Mouse (Mus musculus): ENCODE results near the gene Krba1. TPM values are rescaled to one million over a fixed set of nuclear protein-coding genes. Genes with fewer than 3 reads are reported as not detected.

The Krba1 gene
- polyA plus RNA-seq, 1 experiment from 2014 or later, result 24.8 TPM

- Histone ChIP-seq H3K9me3 (ENCODE audit: control insufficient read depth, low read length) (no peaks in the 10 kb centered on the region), H3K4me3 (replicated peaks; ENCODE audit: low read length) (no peak overlapping the region), H3K27me3 (ENCODE audit: control insufficient read depth, insufficient read depth, low read length) (no peaks in the 10 kb centered on the region), H3K27ac (no peak overlapping the region), H3K4me2 (replicated peaks) (no peak overlapping the region), H3K4me1 (replicated peaks; ENCODE audit: control insufficient read depth, insufficient read depth, low read length) (no peaks in the 10 kb centered on the region; the same call in 1 of the 2 replicates), H3K36me3 (replicated peaks; ENCODE audit: control insufficient read depth, insufficient read depth) (peaks cover 56% of the 10 kb centered on the region), H3K9ac (no peak overlapping the region)
- 98% methylated on average over 5 of the region's 5 CpGs for WGBS
- ATAC-seq (ENCODE audit: low FRiP score) (no peak), DNase-seq (ENCODE audit: low spot score) (no peak)
Measured at GRCm38 (mm10) chr6:48404071-48404470, 8.7 kb downstream of the Krba1 start.

DNA sequence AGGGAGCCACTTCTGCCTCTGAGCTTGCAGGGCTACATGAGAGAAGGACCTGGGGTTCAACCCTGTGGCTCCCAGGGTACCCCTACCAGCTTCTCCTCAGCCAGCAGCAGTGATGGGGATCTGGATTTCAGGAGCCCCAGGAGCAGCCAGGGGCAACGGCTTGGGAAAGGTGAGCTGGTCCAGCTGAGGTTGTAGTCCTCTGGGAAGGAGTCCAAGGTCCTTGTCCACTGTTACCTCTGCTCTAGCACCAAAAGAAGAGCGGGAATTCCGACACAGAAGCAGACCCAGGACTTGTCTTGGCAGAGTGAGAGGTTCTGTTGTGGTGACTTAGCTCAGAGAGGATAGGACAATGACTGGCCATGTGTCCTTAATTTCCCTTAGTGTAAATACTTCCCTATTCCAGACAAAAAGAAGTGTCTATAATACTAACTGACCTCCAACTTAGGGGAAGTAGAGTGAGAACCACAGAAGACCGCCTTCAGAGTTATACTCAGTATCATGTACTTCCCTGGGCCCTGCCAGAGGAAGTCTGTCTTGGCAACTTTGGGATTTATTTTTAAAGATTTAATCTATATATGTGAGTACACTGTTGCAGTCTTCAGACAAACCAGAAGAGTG is 14.4 kb downstream of the Krba1 start:
- DNase-seq (ENCODE audit: low spot score) (no peak), ATAC-seq (ENCODE audit: low FRiP score) (no peak)
- H3K36me3 ChIP-seq (replicated peaks; ENCODE audit: control insufficient read depth, insufficient read depth), result peaks cover 99% of the 10 kb centered on the region
- no peaks in the 10 kb centered on the region for H3K27me3 ChIP-seq (ENCODE audit: control insufficient read depth, insufficient read depth, low read length)
- H3K9ac ChIP-seq, result no peak overlapping the region
- WGBS, result 97% methylated on average over 4 of the region's 4 CpGs
- H3K4me2 ChIP-seq (replicated peaks), result no peak overlapping the region
- no peaks in the 10 kb centered on the region for H3K4me1 ChIP-seq (replicated peaks; ENCODE audit: control insufficient read depth, insufficient read depth, low read length)
- H3K9me3 ChIP-seq (ENCODE audit: control insufficient read depth, low read length), result no peaks in the 10 kb centered on the region
- no peak overlapping the region for H3K4me3 ChIP-seq (replicated peaks; ENCODE audit: low read length)
- no peak overlapping the region for H3K27ac ChIP-seq

- Histone ChIP-seq H3K9me3 (ENCODE audit: control insufficient read depth, low read length) (no peaks in the 10 kb centered on the region), H3K27ac (no peak overlapping the region), H3K4me2 (replicated peaks) (no peak overlapping the region), H3K9ac (no peak overlapping the region), H3K27me3 (ENCODE audit: control insufficient read depth, insufficient read depth, low read length) (no peaks in the 10 kb centered on the region), H3K4me1 (replicated peaks; ENCODE audit: control insufficient read depth, insufficient read depth, low read length) (no peaks in the 10 kb centered on the region), H3K36me3 (replicated peaks; ENCODE audit: control insufficient read depth, insufficient read depth) (peaks cover 99% of the 10 kb centered on the region), H3K4me3 (replicated peaks; ENCODE audit: low read length) (no peak overlapping the region)
- DNase-seq (ENCODE audit: low spot score), result no peak
- WGBS, result 92% methylated on average over 3 of the region's 3 CpGs
- no peak for ATAC-seq (ENCODE audit: low FRiP score)
Measured at GRCm38 (mm10) chr6:48410551-48410950, 15.2 kb downstream of the Krba1 start.

DNA sequence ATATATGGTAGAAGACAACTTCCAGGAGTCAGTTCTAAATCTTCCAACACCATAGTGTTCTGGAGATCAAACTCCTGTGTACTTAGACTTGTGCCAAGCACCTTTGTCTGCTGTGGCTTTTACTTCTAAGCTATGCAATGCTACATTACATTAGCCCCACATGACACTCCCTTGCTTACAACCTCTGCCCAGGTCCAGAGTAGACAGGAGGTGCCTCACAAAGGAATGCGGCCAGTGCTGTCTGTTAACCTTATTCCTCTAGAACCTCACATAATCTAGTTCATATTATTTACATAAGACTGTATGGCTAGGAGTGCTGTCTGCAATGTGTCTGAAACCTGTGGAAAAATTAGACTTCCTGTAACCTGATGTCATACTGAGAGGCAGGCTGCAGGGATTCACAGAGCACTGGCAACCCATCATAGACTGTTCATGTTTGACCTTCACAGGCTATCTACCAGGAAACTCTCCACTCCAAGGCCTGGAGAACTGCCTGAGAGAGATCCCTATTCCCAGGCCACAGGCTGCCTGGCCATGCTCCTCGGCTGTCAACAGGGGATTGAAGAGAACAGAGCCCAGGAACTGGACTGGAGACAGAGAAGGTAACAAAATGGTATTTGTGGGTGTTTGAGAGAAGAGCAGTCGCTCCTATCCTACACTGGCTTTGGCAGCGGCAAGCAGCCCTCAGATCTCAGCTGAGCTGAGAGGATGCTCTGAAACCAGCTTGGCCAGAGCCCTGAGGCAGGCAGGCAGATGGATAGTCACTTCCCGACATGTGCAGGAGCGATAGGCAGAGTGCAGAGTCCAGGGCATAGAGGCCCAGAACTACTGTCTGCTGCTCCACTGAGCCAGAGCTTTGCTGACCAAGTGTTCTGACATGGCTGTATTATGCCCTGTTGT is 16.1 kb downstream of the Krba1 start:
- no peaks in the 10 kb centered on the region for H3K9me3 ChIP-seq (ENCODE audit: control insufficient read depth, low read length)
- 91% methylated on average over 6 of the region's 6 CpGs for WGBS

GRCm38 (mm10) chr6:48412147-48412546 is 16.8 kb downstream of the Krba1 start:
- peaks cover 100% of the 10 kb centered on the region for H3K36me3 ChIP-seq (replicated peaks; ENCODE audit: control insufficient read depth, insufficient read depth)
- H3K27ac ChIP-seq, result no peak overlapping the region
- H3K9ac ChIP-seq, result no peak overlapping the region
- H3K9me3 ChIP-seq (ENCODE audit: control insufficient read depth, low read length), result no peaks in the 10 kb centered on the region
- H3K27me3 ChIP-seq (ENCODE audit: control insufficient read depth, insufficient read depth, low read length), result no peaks in the 10 kb centered on the region
- H3K4me2 ChIP-seq (replicated peaks), result no peak overlapping the region
- H3K4me3 ChIP-seq (replicated peaks; ENCODE audit: low read length), result no peak overlapping the region
- WGBS, result 94% methylated on average over 4 of the region's 4 CpGs
- no peaks in the 10 kb centered on the region for H3K4me1 ChIP-seq (replicated peaks; ENCODE audit: control insufficient read depth, insufficient read depth, low read length)
- DNase-seq (ENCODE audit: low spot score) (no peak), ATAC-seq (ENCODE audit: low FRiP score) (no peak)

More for the DNA sequence above, 16.1 kb downstream of the Krba1 start:
- no peak for DNase-seq (ENCODE audit: low spot score)
- Histone ChIP-seq H3K4me2 (replicated peaks) (no peak overlapping the region), H3K27ac (no peak overlapping the region), H3K9ac (no peak overlapping the region), H3K36me3 (replicated peaks; ENCODE audit: control insufficient read depth, insufficient read depth) (peaks cover 100% of the 10 kb centered on the region), H3K4me1 (replicated peaks; ENCODE audit: control insufficient read depth, insufficient read depth, low read length) (no peaks in the 10 kb centered on the region), H3K27me3 (ENCODE audit: control insufficient read depth, insufficient read depth, low read length) (no peaks in the 10 kb centered on the region), H3K4me3 (replicated peaks; ENCODE audit: low read length) (no peak overlapping the region)
- no peak for ATAC-seq (ENCODE audit: low FRiP score)

DNA sequence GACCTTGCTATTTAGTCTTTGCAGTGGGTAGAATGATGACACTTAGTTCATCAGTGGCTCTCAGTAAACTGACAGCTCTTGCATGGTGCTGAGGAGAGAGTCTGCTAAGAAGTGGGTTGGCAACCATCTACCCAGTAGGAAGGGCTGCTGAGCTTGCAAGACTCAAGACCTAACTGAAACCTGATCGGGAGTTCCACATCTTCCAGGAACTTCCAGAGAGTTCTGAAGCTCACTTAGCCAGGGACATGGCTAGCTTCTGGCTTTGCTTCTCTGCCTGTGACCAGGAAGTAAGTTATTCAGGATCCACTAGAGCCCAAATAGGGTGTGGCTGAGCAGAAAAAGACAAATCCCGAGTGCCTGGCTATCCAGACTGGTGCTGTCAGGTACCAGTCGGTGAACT is 17.3 kb downstream of the Krba1 start:
- no peak for DNase-seq (ENCODE audit: low spot score)
- WGBS, result 82% methylated on average over 3 of the region's 3 CpGs
- Histone ChIP-seq H3K27me3 (ENCODE audit: control insufficient read depth, insufficient read depth, low read length) (no peaks in the 10 kb centered on the region), H3K4me1 (replicated peaks; ENCODE audit: control insufficient read depth, insufficient read depth, low read length) (no peaks in the 10 kb centered on the region), H3K27ac (no peak overlapping the region), H3K4me2 (replicated peaks) (no peak overlapping the region), H3K4me3 (replicated peaks; ENCODE audit: low read length) (no peak overlapping the region), H3K36me3 (replicated peaks; ENCODE audit: control insufficient read depth, insufficient read depth) (peaks cover 100% of the 10 kb centered on the region), H3K9me3 (ENCODE audit: control insufficient read depth, low read length) (no peaks in the 10 kb centered on the region), H3K9ac (no peak overlapping the region)
- ATAC-seq (ENCODE audit: low FRiP score), result no peak

- H3K4me2 ChIP-seq (replicated peaks), result no peak overlapping the region
- H3K27me3 ChIP-seq (ENCODE audit: control insufficient read depth, insufficient read depth, low read length), result no peaks in the 10 kb centered on the region
- H3K4me1 ChIP-seq (replicated peaks; ENCODE audit: control insufficient read depth, insufficient read depth, low read length), result no peaks in the 10 kb centered on the region
- H3K36me3 ChIP-seq (replicated peaks; ENCODE audit: control insufficient read depth, insufficient read depth), result peaks cover 99% of the 10 kb centered on the region
- H3K9ac ChIP-seq, result no peak overlapping the region
- DNase-seq (ENCODE audit: low spot score) (no peak), ATAC-seq (ENCODE audit: low FRiP score) (no peak)
- H3K4me3 ChIP-seq (replicated peaks; ENCODE audit: low read length), result no peak overlapping the region
- no peak overlapping the region for H3K27ac ChIP-seq
- 87% methylated on average over 10 of the region's 10 CpGs for WGBS
- no peaks in the 10 kb centered on the region for H3K9me3 ChIP-seq (ENCODE audit: control insufficient read depth, low read length)
Measured at GRCm38 (mm10) chr6:48413081-48413480, 17.7 kb downstream of the Krba1 start.

GRCm38 (mm10) chr6:48414886-48415285 is 19.5 kb downstream of the Krba1 start:
- no peak overlapping the region for H3K4me2 ChIP-seq (replicated peaks)
- no peaks in the 10 kb centered on the region for H3K27me3 ChIP-seq (ENCODE audit: control insufficient read depth, insufficient read depth, low read length)
- H3K27ac ChIP-seq, result no peak overlapping the region
- ATAC-seq (ENCODE audit: low FRiP score) (no peak), DNase-seq (ENCODE audit: low spot score) (no peak)
- 94% methylated on average over 1 of the region's 1 CpGs for WGBS
- no peaks in the 10 kb centered on the region for H3K4me1 ChIP-seq (replicated peaks; ENCODE audit: control insufficient read depth, insufficient read depth, low read length)
- no peaks in the 10 kb centered on the region for H3K9me3 ChIP-seq (ENCODE audit: control insufficient read depth, low read length)
- no peak overlapping the region for H3K9ac ChIP-seq
- peaks cover 91% of the 10 kb centered on the region for H3K36me3 ChIP-seq (replicated peaks; ENCODE audit: control insufficient read depth, insufficient read depth)
- no peak overlapping the region for H3K4me3 ChIP-seq (replicated peaks; ENCODE audit: low read length)

GRCm38 (mm10) chr6:48415636-48416035 is 20.2 kb downstream of the Krba1 start:
- H3K27ac ChIP-seq, result no peak overlapping the region
- DNase-seq (ENCODE audit: low spot score) (no peak), ATAC-seq (ENCODE audit: low FRiP score) (no peak)
- H3K4me3 ChIP-seq (replicated peaks; ENCODE audit: low read length), result no peak overlapping the region
- no peak overlapping the region for H3K9ac ChIP-seq
- H3K4me1 ChIP-seq (replicated peaks; ENCODE audit: control insufficient read depth, insufficient read depth, low read length), result no peaks in the 10 kb centered on the region
- 95% methylated on average over 7 of the region's 7 CpGs for WGBS
- no peak overlapping the region for H3K4me2 ChIP-seq (replicated peaks)
- H3K27me3 ChIP-seq (ENCODE audit: control insufficient read depth, insufficient read depth, low read length), result no peaks in the 10 kb centered on the region
- H3K9me3 ChIP-seq (ENCODE audit: control insufficient read depth, low read length), result no peaks in the 10 kb centered on the region
- H3K36me3 ChIP-seq (replicated peaks; ENCODE audit: control insufficient read depth, insufficient read depth), result peaks cover 84% of the 10 kb centered on the region

Measured in hindbrain, embryonic 14.5 days (tissue).